Mouse (Mus musculus): ENCODE measurements around the gene Zfp579.

DNA sequence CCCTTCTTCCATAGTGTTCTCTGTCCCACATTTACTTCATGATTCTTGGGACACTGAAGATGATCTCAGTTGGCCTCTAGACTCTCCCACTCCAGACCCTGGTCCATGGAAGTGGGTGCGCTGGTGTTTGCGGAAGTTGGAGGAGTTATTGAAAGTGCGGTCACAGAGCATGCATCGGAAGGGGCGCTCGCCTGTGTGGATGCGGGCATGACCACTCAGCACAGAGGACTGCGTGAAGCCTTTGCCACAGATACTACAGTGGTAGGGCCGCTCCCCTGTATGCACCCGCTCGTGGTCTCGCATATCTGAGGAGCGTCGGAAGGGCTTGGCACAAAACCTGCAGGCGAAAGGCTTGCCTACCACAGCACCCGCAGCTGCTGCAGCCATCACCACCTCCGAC, 39.7 kb upstream of the Zfp579 start:
- TF ChIP-seq CTCF (IDR thresholded peaks at IDR 0.05; ENCODE audit: borderline replicate concordance, insufficient read depth, low read length) = no peak
- no peak for TF ChIP-seq POLR2A (IDR thresholded peaks at IDR 0.05; ENCODE audit: low read depth, low read length)
